Mouse (Mus musculus) left cerebral cortex, adult 2 months (tissue): Measurements from ENCODE around the gene Mreg. TPM values are rescaled to one million over a fixed set of nuclear protein-coding genes. Genes with fewer than 3 reads are reported as not detected.
A peak's percentile ranks its signal among the peaks of the same experiment; 100 is the strongest.

Experiments used
- DNase-seq, 2 experiments: peaks; one replicate each; pipeline ENCODE4 v3.0.0; 2021 to 2022; ENCODE audit warnings: low spot score in 2 of 2, mixed read lengths in 1 of 2; ENCODE audit errors: extremely low spot score in 1 of 2
- H3K27ac ChIP-seq: fragments of 200-600 bp; 2 replicates; pipeline ENCODE4 v1.8.1; 2022
- H3K4me3 ChIP-seq: fragments of 200-600 bp; 2 replicates; pipeline ENCODE4 v1.8.1; 2022
- CTCF ChIP-seq: fragments of 200-600 bp; IDR thresholded peaks from 2 replicates; pipeline ENCODE4 v1.8.1; 2022; ENCODE audit warnings: antibody characterized with exemption, mild to moderate bottlenecking, moderate library complexity
- intact Hi-C: fragments of 180-260 bp; cut with DNase I; formaldehyde crosslinking; loops from one replicate; pipeline ENCODE4 v1.15.1; 2025
- total RNA-seq, 2 experiments: library from RNA; stranded (reverse); gene quantifications; 2 replicates each; pipeline ENCODE4 v1.2.3; 2021

The Mreg gene
- total RNA-seq, 2 experiments from 2014 or later = 4.1 to 4.9 TPM

DNA sequence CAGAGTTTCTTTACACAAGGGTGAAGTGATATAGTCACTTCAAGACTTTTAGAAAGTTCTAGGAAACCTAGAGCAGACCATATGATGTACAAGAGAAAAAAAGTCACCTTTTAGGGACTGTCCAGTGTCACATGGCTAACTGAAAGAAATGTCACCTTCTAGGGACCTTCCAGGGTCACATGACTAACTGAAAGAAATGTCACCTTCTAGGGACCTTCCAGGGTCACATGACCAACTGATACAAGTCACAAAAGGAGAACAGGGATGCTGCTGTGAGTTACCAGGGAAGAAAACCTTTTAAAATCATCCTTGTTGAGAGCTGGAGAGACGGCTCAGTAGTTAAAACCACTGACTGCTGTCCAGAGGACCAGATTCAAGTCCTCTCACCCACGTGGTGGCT lies 10.0 kb downstream of the Mreg start:
- Histone ChIP-seq H3K4me3 (no peak overlapping the region), H3K27ac (no peak overlapping the region)
- DNase-seq = no peak
- TF ChIP-seq CTCF = no peak
- intact Hi-C loops = no loop called here

DNA sequence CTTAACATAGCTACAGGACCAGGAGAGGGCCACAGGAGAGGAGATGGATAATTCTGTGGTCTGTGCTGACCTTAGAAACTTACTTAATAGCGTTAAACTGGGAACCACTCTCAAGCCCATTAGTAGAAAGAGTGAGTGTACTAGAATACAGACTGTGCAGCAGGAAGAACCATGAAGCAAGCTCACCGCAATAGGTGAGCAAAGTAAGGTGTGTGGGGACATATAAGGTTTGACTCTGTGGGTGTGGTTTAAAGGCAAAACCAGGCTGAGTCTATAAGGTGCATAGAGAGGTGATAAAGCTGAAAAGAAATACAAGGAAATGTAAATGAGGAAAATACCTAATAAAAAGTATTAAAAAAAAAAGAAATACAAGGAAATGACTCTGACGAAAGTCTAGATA lies 11.0 kb downstream of the Mreg start:
- DNase-seq = no peak
- Histone ChIP-seq H3K4me3 (no peak overlapping the region), H3K27ac (no peak overlapping the region)
- intact Hi-C loops = no loop called here
- TF ChIP-seq CTCF = no peak

DNA sequence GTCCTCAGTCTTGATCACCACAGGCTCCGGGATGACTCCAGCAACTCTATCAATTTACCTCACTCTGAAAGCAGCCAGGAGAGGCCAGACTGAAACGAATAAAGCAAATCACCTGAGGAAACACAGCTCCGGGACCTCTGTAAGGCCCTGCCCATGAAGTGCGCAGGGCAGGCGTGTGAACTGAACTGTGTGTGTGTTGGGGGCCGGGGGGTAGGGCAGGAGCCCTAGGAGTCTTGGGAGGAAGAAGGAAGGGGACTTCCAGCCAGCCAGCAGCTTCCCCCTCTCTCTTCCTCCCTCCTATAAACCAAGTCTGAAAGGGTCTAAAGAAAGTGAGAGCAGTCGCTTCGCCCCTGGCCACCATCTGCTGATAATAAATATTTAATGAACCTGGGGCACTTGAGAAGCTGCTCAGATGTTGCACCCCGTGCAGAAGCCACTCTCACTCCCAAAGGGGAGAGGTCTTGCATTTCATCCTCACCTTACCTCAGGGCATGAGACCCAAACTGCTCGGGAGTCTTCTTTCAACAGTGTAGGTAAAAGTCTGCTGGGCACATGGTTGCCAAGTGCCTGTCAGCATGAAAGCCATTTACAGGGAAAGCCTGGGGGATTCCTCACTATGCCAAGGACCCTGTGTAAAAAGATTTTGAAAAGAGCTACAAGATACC lies 13.8 kb downstream of the Mreg start:
- intact Hi-C loops = no loop called here
- Histone ChIP-seq H3K27ac (no peak overlapping the region), H3K4me3 (no peak overlapping the region)
- no peak for DNase-seq
- TF ChIP-seq CTCF = no peak

GRCm38 (mm10) chr1:72196626-72197359 lies 15.3 kb downstream of the Mreg start:
- intact Hi-C loops = no loop called here
- no peak overlapping the region for H3K27ac ChIP-seq
- DNase-seq = no peak
- TF ChIP-seq CTCF = no peak
- H3K4me3 ChIP-seq = no peak overlapping the region

GRCm38 (mm10) chr1:72196123-72196522 lies 16.0 kb downstream of the Mreg start:
- DNase-seq = no peak
- H3K4me3 ChIP-seq = no peak overlapping the region
- intact Hi-C loops = no loop called here

GRCm38 (mm10) chr1:72191449-72191848 lies 20.7 kb downstream of the Mreg start:
- intact Hi-C loops = no loop called here
- H3K4me3 ChIP-seq = no peak overlapping the region
- H3K27ac ChIP-seq = no peak overlapping the region
- no peak for TF ChIP-seq CTCF
- DNase-seq = no peak

More at GRCm38 (mm10) chr1:72196123-72196522, 16.0 kb downstream of the Mreg start:
- H3K27ac ChIP-seq = no peak overlapping the region
- TF ChIP-seq CTCF = no peak

DNA sequence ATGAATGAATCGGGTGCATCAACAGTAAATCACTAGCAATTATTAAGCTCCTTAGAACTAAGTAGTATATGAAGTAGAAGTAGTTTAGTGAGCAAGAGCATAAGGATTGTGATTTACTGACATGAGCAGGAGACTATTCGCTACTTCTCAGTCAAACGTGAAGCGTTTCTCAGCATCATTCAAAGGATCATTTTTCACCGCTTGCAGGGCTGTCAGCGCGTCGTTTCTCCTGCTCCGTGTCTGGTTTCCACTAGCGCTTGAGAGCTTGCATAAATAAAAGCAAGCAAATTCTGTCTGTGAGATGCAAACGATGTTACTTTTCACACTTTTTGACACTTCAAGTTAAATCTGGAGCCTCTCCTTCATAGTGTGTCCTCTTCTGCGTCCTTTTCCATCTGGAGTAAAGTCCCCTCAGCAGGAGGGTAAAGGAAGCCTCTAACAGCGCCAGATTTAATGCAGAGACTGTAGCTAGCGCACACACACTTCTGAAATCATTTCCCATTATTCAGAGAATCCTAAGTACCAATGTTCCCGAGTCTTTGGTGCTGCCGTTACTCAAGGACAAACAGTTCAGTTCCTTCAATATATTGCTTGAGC lies 23.9 kb downstream of the Mreg start:
- DNase-seq = no peak
- Histone ChIP-seq H3K4me3 (peak overlapping the region; percentile 31), H3K27ac (no peak overlapping the region)
- intact Hi-C loops = no loop called here
- no peak for TF ChIP-seq CTCF

GRCm38 (mm10) chr1:72187486-72187885 lies 24.6 kb downstream of the Mreg start:
- intact Hi-C loops = no loop called here
- Histone ChIP-seq H3K4me3 (peak overlapping the region; percentile 31), H3K27ac (no peak overlapping the region)
- TF ChIP-seq CTCF = no peak
- DNase-seq = no peak

DNA sequence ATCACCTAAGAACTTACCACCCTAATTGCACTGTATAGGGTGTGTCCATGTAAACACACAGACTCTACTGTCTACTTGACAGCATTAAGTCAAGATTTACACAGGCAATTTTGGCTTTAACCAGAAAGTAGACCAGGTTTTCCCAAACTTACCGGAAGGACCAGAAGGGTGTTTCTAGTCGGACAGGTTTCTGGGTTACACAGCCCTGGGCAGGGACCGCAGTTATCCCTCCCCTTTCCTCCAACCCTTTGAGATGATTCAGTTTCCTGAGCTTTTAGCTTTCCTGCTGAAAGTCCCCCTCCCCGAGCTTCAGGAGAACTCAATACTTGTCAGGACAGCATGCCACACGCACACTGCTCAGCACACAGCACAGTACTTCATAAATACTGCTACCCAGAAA lies 26.0 kb downstream of the Mreg start:
- TF ChIP-seq CTCF = no peak
- intact Hi-C loops = no loop called here

DNA sequence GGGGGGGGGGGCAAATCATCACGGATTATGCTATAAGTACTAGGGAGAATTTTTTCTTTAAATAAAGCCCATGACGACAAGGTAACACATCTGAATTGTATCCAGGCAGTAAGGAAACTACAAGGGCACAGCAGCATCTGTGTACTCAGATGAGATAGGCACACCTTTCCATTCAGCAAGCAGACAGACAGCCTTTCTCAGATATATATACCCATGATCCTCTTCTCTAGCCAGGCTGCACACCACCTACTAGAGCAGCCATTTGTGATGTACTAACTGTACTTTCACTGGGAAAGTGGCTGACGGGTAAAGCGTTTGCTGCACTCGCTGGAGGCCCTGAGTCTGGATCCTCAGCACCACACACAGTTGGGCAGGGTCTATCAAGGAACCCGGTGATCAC lies 28.6 kb downstream of the Mreg start:
- no peak overlapping the region for H3K27ac ChIP-seq

More for the DNA sequence above, 26.0 kb downstream of the Mreg start:
- DNase-seq = no peak
- Histone ChIP-seq H3K4me3 (no peak overlapping the region), H3K27ac (no peak overlapping the region)

GRCm38 (mm10) chr1:72182930-72183499 lies 29.1 kb downstream of the Mreg start:
- intact Hi-C loops = no loop called here
- TF ChIP-seq CTCF = no peak
- H3K27ac ChIP-seq = no peak overlapping the region
- no peak overlapping the region for H3K4me3 ChIP-seq
- no peak for DNase-seq

More for the DNA sequence above, 28.6 kb downstream of the Mreg start:
- TF ChIP-seq CTCF = no peak
- intact Hi-C loops = no loop called here
- H3K4me3 ChIP-seq = no peak overlapping the region
- DNase-seq = no peak

DNA sequence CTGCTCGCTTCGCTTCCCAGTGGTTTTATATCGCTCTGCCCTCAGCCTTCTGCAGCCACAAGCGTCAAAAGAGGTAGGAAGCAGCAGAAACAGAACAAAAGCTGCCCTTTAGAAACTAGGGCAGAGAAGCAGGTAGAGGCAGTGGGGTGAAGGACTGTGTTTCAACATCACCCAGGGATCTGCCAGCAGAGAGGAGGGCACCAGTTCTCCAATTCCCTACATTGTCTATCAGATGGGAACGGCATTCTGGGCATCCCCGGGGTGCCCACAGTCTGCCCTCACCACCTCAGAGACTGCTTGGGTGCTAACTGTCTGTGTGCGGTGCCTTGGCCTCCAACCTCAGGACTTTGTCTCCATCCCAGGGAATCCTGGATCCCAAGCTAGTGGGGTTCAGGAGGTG lies 32.2 kb downstream of the Mreg start:
- no peak overlapping the region for H3K4me3 ChIP-seq
- intact Hi-C loops = no loop called here
- no peak for TF ChIP-seq CTCF

More for the DNA sequence above, 32.2 kb downstream of the Mreg start:
- DNase-seq = no peak
- no peak overlapping the region for H3K27ac ChIP-seq
